In genomic region chr14:76466641-76467323, GRCm38 (mm10) we compare ENCODE assay signal across 7 mouse cellular contexts. TPM values are rescaled to one million over a fixed set of nuclear protein-coding genes. Genes with fewer than 3 reads are reported as not detected.
DNase-seq lines count a peak whose midpoint lies in the region; ATAC-seq and TF ChIP-seq lines count a peak whose summit lies in the region.

No protein-coding gene starts in this region.

- no peaks in the 10 kb centered on the region for H3K9me3 ChIP-seq in midbrain, embryonic 13.5 days

- TF ChIP-seq CTCF in spleen, adult 2 months (IDR thresholded peaks at IDR 0.05; ENCODE audit: extremely low read depth, insufficient read depth, insufficient read length, insufficient replicate concordance): peak; percentile 43; the same call in 1 of the 2 replicates

- 26% methylated on average over 18 of the region's 18 CpGs for WGBS in midbrain, embryonic 13.5 days
- 43% methylated on average over 18 of the region's 18 CpGs for WGBS in spleen, adult 2 months

- no peak for TF ChIP-seq POLR2A in spleen, adult 2 months (IDR thresholded peaks at IDR 0.05; ENCODE audit: low read depth, low read length)

- peak; percentile 66 to 86 for DNase-seq in adrenal gland, adult (ENCODE audit: inconsistent age in 2 of 2, low spot score in 1 of 2)
- DNase-seq in gastrocnemius, postnatal 25 days: peak; percentile 55
- peak; percentile 91 for DNase-seq in left cerebral cortex, postnatal 4 days
- DNase-seq in spleen, adult 2 months (ENCODE audit: low read depth in 1 of 2, low spot score in 2 of 2): peak; percentile 11 to 53

- H3K4me1 ChIP-seq in midbrain, embryonic 13.5 days (replicated peaks): peaks cover 27% of the 10 kb centered on the region
- H3K4me1 ChIP-seq in spleen, adult 2 months (ENCODE audit: control insufficient read depth, insufficient read depth, insufficient read length): no peaks in the 10 kb centered on the region

- no peaks in the 10 kb centered on the region for H3K27me3 ChIP-seq in midbrain, embryonic 13.5 days
- H3K27me3 ChIP-seq in spleen, adult 2 months (ENCODE audit: control insufficient read depth, insufficient read depth, low read length): 0 out of 2 replicates have a peak, but pooled peaks cover 1% of the 10 kb centered on the region

- peak overlapping the region; percentile 17; the same call in 1 of the 2 replicates for H3K27ac ChIP-seq in midbrain, embryonic 13.5 days
- H3K27ac ChIP-seq in spleen, adult 2 months (ENCODE audit: insufficient read depth, low read length): no peak overlapping the region

- H3K4me3 ChIP-seq in midbrain, embryonic 13.5 days (replicated peaks): no peak overlapping the region
- no peak overlapping the region for H3K4me3 ChIP-seq in spleen, adult 2 months (ENCODE audit: extremely low read depth, insufficient read depth, insufficient read length)

- intact Hi-C loops in left cerebral cortex, postnatal 4 days (cut with DNase I): no loop called here

- peak; percentile 88 for ATAC-seq in common myeloid progenitor, adult 5-6 weeks (replicated peaks; ENCODE audit: low read depth, poor library complexity, severe bottlenecking)
- peak; percentile 35 for ATAC-seq in inflammation-experienced regulatory T-cells, adult 6 months
- ATAC-seq in midbrain, embryonic 13.5 days: peak; percentile 89

- H3K9ac ChIP-seq in midbrain, embryonic 13.5 days (replicated peaks): peak overlapping the region; percentile 17; the same call in 1 of the 2 replicates

- H3K36me3 ChIP-seq in midbrain, embryonic 13.5 days: peaks cover 9% of the 10 kb centered on the region; the same call in 1 of the 2 replicates
- no peaks in the 10 kb centered on the region for H3K36me3 ChIP-seq in spleen, adult 2 months (ENCODE audit: control insufficient read depth, insufficient read depth, low read length)

- peak overlapping the region; percentile 18 for H3K4me2 ChIP-seq in midbrain, embryonic 13.5 days (replicated peaks)

RNA-seq across cellular contexts. Expression of gene Tsc22d1, which starts 52.0 kb away (rescaled TPM):
- 124 and 152 TPM in 2 replicates for total RNA-seq in common myeloid progenitor, adult 5-6 weeks (2017)
- total RNA-seq in gastrocnemius, postnatal 25 days (2021): 100 to 1,000 TPM in 1 of 2 experiments, 10 to 100 TPM in 1; 95.3 to 104 TPM
- polyA plus RNA-seq in inflammation-experienced regulatory T-cells, adult 6 months (2017; shearing (Covaris generic)): 1 to 10 TPM; 5.9 to 8.7 (median 7.8) TPM
- 100 to 1,000 TPM; 619 to 641 TPM for total RNA-seq in left cerebral cortex, postnatal 4 days (2021)
- 644 and 657 TPM in 2 replicates for polyA plus RNA-seq in midbrain, embryonic 13.5 days (2015; fragmentation: Nextera tagmentation; extraction: Ambion mirVana)
- polyA plus RNA-seq in spleen, adult 2 months (2012; rRNA removed): 82.9 and 93.7 TPM in 2 replicates

Comparison
In these comparisons a context has a peak if more than half of its experiments do, and no peak if none do; other contexts are left out.
1. DNase-seq: peak in every context shown above with its lines; median percentile 91 in left cerebral cortex, postnatal 4 days; 76 in adrenal gland, adult; 55 in gastrocnemius, postnatal 25 days; 32 in spleen, adult 2 months.
2. ATAC-seq: peak in every context shown above with its lines; median percentile 89 in midbrain, embryonic 13.5 days; 88 in common myeloid progenitor, adult 5-6 weeks; 35 in inflammation-experienced regulatory T-cells, adult 6 months.